Mouse (Mus musculus): ENCODE measurements around the gene Scube1. TPM values are rescaled to one million over a fixed set of nuclear protein-coding genes. Genes with fewer than 3 reads are reported as not detected.

The Scube1 gene
- polyA plus RNA-seq, 1 experiment, result not detected

- no peak for TF ChIP-seq TAL1 (IDR thresholded peaks at IDR 0.05; ENCODE audit: low read length)
- TF ChIP-seq GATA1 (IDR thresholded peaks at IDR 0.05; ENCODE audit: low read length), result no peak
- H3K4me1 ChIP-seq (ENCODE audit: control insufficient read depth), result peaks cover 71% of the 10 kb centered on the region
- H3K27me3 ChIP-seq (ENCODE audit: control insufficient read depth), result no peaks in the 10 kb centered on the region
- H3K36me3 ChIP-seq (ENCODE audit: control insufficient read depth), result peaks cover 85% of the 10 kb centered on the region
- no peaks in the 10 kb centered on the region for H3K9me3 ChIP-seq (ENCODE audit: control insufficient read depth, low read length)
- no peak overlapping the region for H3K4me3 ChIP-seq (replicated peaks)
These were observed 123.6 kb downstream of the Scube1 start for GRCm38 (mm10) chr15:83601185-83601584.

- TF ChIP-seq TAL1 (IDR thresholded peaks at IDR 0.05; ENCODE audit: low read length) (no peak), GATA1 (IDR thresholded peaks at IDR 0.05; ENCODE audit: low read length) (no peak)
- no peaks in the 10 kb centered on the region for H3K27me3 ChIP-seq (ENCODE audit: control insufficient read depth)
- H3K4me3 ChIP-seq (replicated peaks), result no peak overlapping the region
- H3K9me3 ChIP-seq (ENCODE audit: control insufficient read depth, low read length), result no peaks in the 10 kb centered on the region
- peaks cover 83% of the 10 kb centered on the region for H3K36me3 ChIP-seq (ENCODE audit: control insufficient read depth)
- H3K4me1 ChIP-seq (ENCODE audit: control insufficient read depth), result peaks cover 74% of the 10 kb centered on the region
These were observed 128.0 kb downstream of the Scube1 start for GRCm38 (mm10) chr15:83596833-83597232.

- peak overlapping the region; percentile 84 for H3K4me3 ChIP-seq (replicated peaks)
- no peaks in the 10 kb centered on the region for H3K9me3 ChIP-seq (ENCODE audit: control insufficient read depth, low read length)
- TF ChIP-seq TAL1 (IDR thresholded peaks at IDR 0.05; ENCODE audit: low read length) (no peak), GATA1 (IDR thresholded peaks at IDR 0.05; ENCODE audit: low read length) (no peak)
- no peaks in the 10 kb centered on the region for H3K27me3 ChIP-seq (ENCODE audit: control insufficient read depth)
- H3K4me1 ChIP-seq (ENCODE audit: control insufficient read depth), result peaks cover 77% of the 10 kb centered on the region
- peaks cover 85% of the 10 kb centered on the region for H3K36me3 ChIP-seq (ENCODE audit: control insufficient read depth)
These were observed 129.5 kb downstream of the Scube1 start for GRCm38 (mm10) chr15:83595364-83595711.

GRCm38 (mm10) chr15:83594513-83595363 is 130.1 kb downstream of the Scube1 start, which contains the start of gene Ttll12:
TSS of gene Ttll12 (minus strand) at chr15:83595157.
- peaks cover 85% of the 10 kb centered on the region for H3K36me3 ChIP-seq (ENCODE audit: control insufficient read depth)
- no peaks in the 10 kb centered on the region for H3K27me3 ChIP-seq (ENCODE audit: control insufficient read depth)
- TF ChIP-seq TAL1 (IDR thresholded peaks at IDR 0.05; ENCODE audit: low read length), result no peak
- TF ChIP-seq GATA1 (IDR thresholded peaks at IDR 0.05; ENCODE audit: low read length), result no peak
- H3K4me1 ChIP-seq (ENCODE audit: control insufficient read depth), result peaks cover 78% of the 10 kb centered on the region
- H3K9me3 ChIP-seq (ENCODE audit: control insufficient read depth, low read length), result no peaks in the 10 kb centered on the region
- peak within 1 kb of the TSS; percentile 84 for H3K4me3 ChIP-seq (replicated peaks)

GRCm38 (mm10) chr15:83593702-83594512 is 130.9 kb downstream of the Scube1 start:
- H3K36me3 ChIP-seq (ENCODE audit: control insufficient read depth), result peaks cover 84% of the 10 kb centered on the region
- H3K4me3 ChIP-seq (replicated peaks), result peak overlapping the region; percentile 84
- no peaks in the 10 kb centered on the region for H3K9me3 ChIP-seq (ENCODE audit: control insufficient read depth, low read length)
- TF ChIP-seq TAL1 (IDR thresholded peaks at IDR 0.05; ENCODE audit: low read length), result no peak
- TF ChIP-seq GATA1 (IDR thresholded peaks at IDR 0.05; ENCODE audit: low read length), result no peak
- H3K4me1 ChIP-seq (ENCODE audit: control insufficient read depth), result peaks cover 79% of the 10 kb centered on the region
- H3K27me3 ChIP-seq (ENCODE audit: control insufficient read depth), result no peaks in the 10 kb centered on the region

- TF ChIP-seq GATA1 (IDR thresholded peaks at IDR 0.05; ENCODE audit: low read length), result no peak
- TF ChIP-seq TAL1 (IDR thresholded peaks at IDR 0.05; ENCODE audit: low read length), result no peak
- H3K4me1 ChIP-seq (ENCODE audit: control insufficient read depth), result peaks cover 86% of the 10 kb centered on the region
- H3K36me3 ChIP-seq (ENCODE audit: control insufficient read depth), result peaks cover 89% of the 10 kb centered on the region
These were observed 131.6 kb downstream of the Scube1 start for GRCm38 (mm10) chr15:83593189-83593585.

GRCm38 (mm10) chr15:83592260-83593188 is 132.3 kb downstream of the Scube1 start:
- TF ChIP-seq TAL1 (IDR thresholded peaks at IDR 0.05; ENCODE audit: low read length) (peak; percentile 83), GATA1 (IDR thresholded peaks at IDR 0.05; ENCODE audit: low read length) (peak; percentile 83)
- Histone ChIP-seq H3K27me3 (ENCODE audit: control insufficient read depth) (no peaks in the 10 kb centered on the region), H3K9me3 (ENCODE audit: control insufficient read depth, low read length) (no peaks in the 10 kb centered on the region), H3K36me3 (ENCODE audit: control insufficient read depth) (peaks cover 89% of the 10 kb centered on the region), H3K4me1 (ENCODE audit: control insufficient read depth) (peaks cover 82% of the 10 kb centered on the region), H3K4me3 (replicated peaks) (peak overlapping the region; percentile 84)

More at GRCm38 (mm10) chr15:83593189-83593585, 131.6 kb downstream of the Scube1 start:
- Histone ChIP-seq H3K9me3 (ENCODE audit: control insufficient read depth, low read length) (no peaks in the 10 kb centered on the region), H3K4me3 (replicated peaks) (peak overlapping the region; percentile 84), H3K27me3 (ENCODE audit: control insufficient read depth) (no peaks in the 10 kb centered on the region)

GRCm38 (mm10) chr15:83591758-83592157 is 133.1 kb downstream of the Scube1 start:
- peaks cover 5% of the 10 kb centered on the region for H3K9me3 ChIP-seq (ENCODE audit: control insufficient read depth, low read length)
- TF ChIP-seq TAL1 (IDR thresholded peaks at IDR 0.05; ENCODE audit: low read length) (no peak), GATA1 (IDR thresholded peaks at IDR 0.05; ENCODE audit: low read length) (no peak)
- H3K4me1 ChIP-seq (ENCODE audit: control insufficient read depth), result peaks cover 77% of the 10 kb centered on the region
- H3K27me3 ChIP-seq (ENCODE audit: control insufficient read depth), result no peaks in the 10 kb centered on the region; the same call in 1 of the 2 replicates
- H3K4me3 ChIP-seq (replicated peaks), result peak overlapping the region; percentile 84
- H3K36me3 ChIP-seq (ENCODE audit: control insufficient read depth), result peaks cover 89% of the 10 kb centered on the region

Data from erythroblast, embryonic 14.5 days (primary cell).